Mouse (Mus musculus) liver, embryonic 15.5 days (tissue): ENCODE measurements at regions not wholly inside any gene's neighbourhood (a gene's known extent, or its start where the extent isn't known, plus 50 kb on each side); places are given as distances from the start of the nearest gene placed in this dataset.

Source experiments
- ATAC-seq: fragments of 200-750 bp; cut with Nextera tagmentation; 2 replicates; pipeline ENCODE4 v1.8.0; 2017; ENCODE audit warnings: moderate number of reproducible peaks, mild to moderate bottlenecking, moderate library complexity; ENCODE audit not compliant: insufficient read depth
- H3K27ac ChIP-seq: fragments of 300-500 bp; sonication (generic); replicated peaks from 2 replicates; pipeline ENCODE4 v1.5.1; 2015; ENCODE audit warnings: mild to moderate bottlenecking, inconsistent platforms
- H3K27me3 ChIP-seq: fragments of 300-500 bp; sonication (generic); 2 replicates; pipeline ENCODE4 v1.6.1; 2015; ENCODE audit warnings: mild to moderate bottlenecking, inconsistent platforms
- H3K36me3 ChIP-seq: fragments of 300-500 bp; sonication (generic); replicated peaks from 2 replicates; pipeline ENCODE4 v1.6.1; 2015; ENCODE audit warnings: moderate library complexity, mild to moderate bottlenecking, inconsistent platforms
- H3K4me1 ChIP-seq: fragments of 300-500 bp; sonication (generic); replicated peaks from 2 replicates; pipeline ENCODE4 v1.6.1; 2015; ENCODE audit warnings: inconsistent platforms
- H3K4me2 ChIP-seq: fragments of 300-500 bp; sonication (generic); 2 replicates; pipeline ENCODE4 v1.6.1; 2015; ENCODE audit warnings: moderate library complexity, mild to moderate bottlenecking, inconsistent platforms
- H3K4me3 ChIP-seq: fragments of 300-500 bp; sonication (generic); replicated peaks from 2 replicates; pipeline ENCODE4 v1.5.1; 2015; ENCODE audit warnings: mild to moderate bottlenecking, inconsistent platforms
- H3K9ac ChIP-seq: fragments of 300-500 bp; sonication (generic); 2 replicates; pipeline ENCODE4 v1.6.1; 2015; ENCODE audit warnings: moderate library complexity, mild to moderate bottlenecking, inconsistent platforms
- H3K9me3 ChIP-seq: fragments of 300-500 bp; sonication (generic); replicated peaks from 2 replicates; pipeline ENCODE4 v1.6.1; 2016; ENCODE audit warnings: inconsistent platforms
- WGBS: fragments of 180-500 bp; shearing (Covaris S2); methylation state at CpG from one replicate; pipeline ENCODE4 v1.1.7; 2015; ENCODE audit warnings: mixed read lengths; ENCODE audit not compliant: insufficient replicate concordance; 5-methylcytosine and 5-hydroxymethylcytosine counted together

GRCm38 (mm10) chr19:15108441-15109026 lies 510.7 kb upstream of the Tle4 start:
- H3K4me2 ChIP-seq, result no peak overlapping the region
- no peaks in the 10 kb centered on the region for H3K4me1 ChIP-seq
- H3K9ac ChIP-seq, result no peak overlapping the region
- WGBS, result 63% methylated on average over 4 of the region's 4 CpGs
- H3K9me3 ChIP-seq, result no peaks in the 10 kb centered on the region
- H3K27me3 ChIP-seq, result no peaks in the 10 kb centered on the region
- no peaks in the 10 kb centered on the region for H3K36me3 ChIP-seq
- no peak for ATAC-seq
- H3K27ac ChIP-seq, result no peak overlapping the region
- H3K4me3 ChIP-seq, result no peak overlapping the region

GRCm38 (mm10) chr19:15095054-15095453 lies 497.2 kb upstream of the Tle4 start:
- Histone ChIP-seq H3K4me3 (no peak overlapping the region), H3K36me3 (no peaks in the 10 kb centered on the region), H3K9ac (no peak overlapping the region), H3K4me2 (no peak overlapping the region), H3K4me1 (no peaks in the 10 kb centered on the region), H3K27ac (no peak overlapping the region), H3K27me3 (no peaks in the 10 kb centered on the region), H3K9me3 (no peaks in the 10 kb centered on the region)
- WGBS, result 13% methylated on average over 1 of the region's 1 CpGs
- ATAC-seq, result no peak

- ATAC-seq, result no peak
- Histone ChIP-seq H3K4me1 (no peaks in the 10 kb centered on the region), H3K4me3 (no peak overlapping the region), H3K27ac (no peak overlapping the region), H3K27me3 (no peaks in the 10 kb centered on the region), H3K36me3 (no peaks in the 10 kb centered on the region), H3K4me2 (no peak overlapping the region), H3K9ac (no peak overlapping the region), H3K9me3 (no peaks in the 10 kb centered on the region)
- 44% methylated on average over 3 of the region's 3 CpGs for WGBS
Measured at GRCm38 (mm10) chr19:15093534-15093933, 495.7 kb upstream of the Tle4 start.

- Histone ChIP-seq H3K9me3 (no peaks in the 10 kb centered on the region), H3K9ac (no peak overlapping the region), H3K4me3 (no peak overlapping the region), H3K27ac (no peak overlapping the region), H3K36me3 (no peaks in the 10 kb centered on the region), H3K4me1 (no peaks in the 10 kb centered on the region), H3K4me2 (no peak overlapping the region), H3K27me3 (no peaks in the 10 kb centered on the region)
- 61% methylated on average over 4 of the region's 4 CpGs for WGBS
- no peak for ATAC-seq
Measured at GRCm38 (mm10) chr19:15080638-15081037, 482.8 kb upstream of the Tle4 start.

- H3K4me3 ChIP-seq, result no peak overlapping the region
- no peaks in the 10 kb centered on the region for H3K36me3 ChIP-seq
- no peaks in the 10 kb centered on the region for H3K27me3 ChIP-seq
- no peaks in the 10 kb centered on the region for H3K4me1 ChIP-seq
- no peaks in the 10 kb centered on the region for H3K9me3 ChIP-seq
- no peak overlapping the region for H3K9ac ChIP-seq
- 57% methylated on average over 3 of the region's 3 CpGs for WGBS
- H3K4me2 ChIP-seq, result no peak overlapping the region
- ATAC-seq, result no peak
- no peak overlapping the region for H3K27ac ChIP-seq
Measured at GRCm38 (mm10) chr19:15057801-15058200, 459.9 kb upstream of the Tle4 start.

GRCm38 (mm10) chr19:15053582-15054141 lies 455.8 kb upstream of the Tle4 start:
- no peak overlapping the region for H3K4me2 ChIP-seq
- no peak for ATAC-seq
- 60% methylated on average over 3 of the region's 3 CpGs for WGBS

GRCm38 (mm10) chr19:15052642-15053239 lies 454.9 kb upstream of the Tle4 start:
- WGBS, result 74% methylated on average over 10 of the region's 10 CpGs
- Histone ChIP-seq H3K9me3 (no peaks in the 10 kb centered on the region), H3K36me3 (no peaks in the 10 kb centered on the region), H3K27me3 (no peaks in the 10 kb centered on the region), H3K4me3 (no peak overlapping the region), H3K4me1 (no peaks in the 10 kb centered on the region), H3K9ac (no peak overlapping the region), H3K27ac (no peak overlapping the region), H3K4me2 (no peak overlapping the region)
- ATAC-seq, result no peak

More at GRCm38 (mm10) chr19:15053582-15054141, 455.8 kb upstream of the Tle4 start:
- Histone ChIP-seq H3K9ac (no peak overlapping the region), H3K27ac (no peak overlapping the region), H3K27me3 (no peaks in the 10 kb centered on the region), H3K4me1 (no peaks in the 10 kb centered on the region), H3K4me3 (no peak overlapping the region), H3K9me3 (no peaks in the 10 kb centered on the region), H3K36me3 (no peaks in the 10 kb centered on the region)

- Histone ChIP-seq H3K9ac (no peak overlapping the region), H3K4me1 (no peaks in the 10 kb centered on the region), H3K9me3 (no peaks in the 10 kb centered on the region), H3K27ac (no peak overlapping the region), H3K36me3 (no peaks in the 10 kb centered on the region), H3K27me3 (no peaks in the 10 kb centered on the region), H3K4me2 (no peak overlapping the region), H3K4me3 (no peak overlapping the region)
- ATAC-seq, result no peak
- 36% methylated on average over 2 of the region's 2 CpGs for WGBS
Measured at GRCm38 (mm10) chr19:15047896-15048295, 450.0 kb upstream of the Tle4 start.

- H3K4me2 ChIP-seq, result no peak overlapping the region
- H3K9ac ChIP-seq, result no peak overlapping the region
- no peak overlapping the region for H3K27ac ChIP-seq
- no peak for ATAC-seq
- 62% methylated on average over 4 of the region's 4 CpGs for WGBS
- no peaks in the 10 kb centered on the region for H3K4me1 ChIP-seq
- H3K36me3 ChIP-seq, result no peaks in the 10 kb centered on the region
- H3K9me3 ChIP-seq, result no peaks in the 10 kb centered on the region
- H3K4me3 ChIP-seq, result no peak overlapping the region
- no peaks in the 10 kb centered on the region for H3K27me3 ChIP-seq
Measured at GRCm38 (mm10) chr19:15047306-15047868, 449.5 kb upstream of the Tle4 start.

- ATAC-seq, result no peak
- 17% methylated on average over 3 of the region's 3 CpGs for WGBS
- H3K4me1 ChIP-seq, result no peaks in the 10 kb centered on the region
- H3K4me2 ChIP-seq, result no peak overlapping the region
- no peaks in the 10 kb centered on the region for H3K36me3 ChIP-seq
- H3K9ac ChIP-seq, result no peak overlapping the region
- H3K4me3 ChIP-seq, result no peak overlapping the region
- no peak overlapping the region for H3K27ac ChIP-seq
- no peaks in the 10 kb centered on the region for H3K9me3 ChIP-seq
- H3K27me3 ChIP-seq, result no peaks in the 10 kb centered on the region
Measured at GRCm38 (mm10) chr19:15035554-15035953, 437.7 kb upstream of the Tle4 start.

GRCm38 (mm10) chr19:15033921-15034320 lies 436.1 kb upstream of the Tle4 start:
- no peaks in the 10 kb centered on the region for H3K27me3 ChIP-seq
- H3K4me1 ChIP-seq, result no peaks in the 10 kb centered on the region
- H3K9ac ChIP-seq, result no peak overlapping the region
- ATAC-seq, result no peak
- H3K4me3 ChIP-seq, result no peak overlapping the region
- no peaks in the 10 kb centered on the region for H3K36me3 ChIP-seq
- H3K9me3 ChIP-seq, result no peaks in the 10 kb centered on the region
- no peak overlapping the region for H3K27ac ChIP-seq
- H3K4me2 ChIP-seq, result no peak overlapping the region
- WGBS, result 60% methylated on average over 8 of the region's 8 CpGs
